22 mouse cellular contexts compared by ENCODE assay signal in the genomic region with DNA sequence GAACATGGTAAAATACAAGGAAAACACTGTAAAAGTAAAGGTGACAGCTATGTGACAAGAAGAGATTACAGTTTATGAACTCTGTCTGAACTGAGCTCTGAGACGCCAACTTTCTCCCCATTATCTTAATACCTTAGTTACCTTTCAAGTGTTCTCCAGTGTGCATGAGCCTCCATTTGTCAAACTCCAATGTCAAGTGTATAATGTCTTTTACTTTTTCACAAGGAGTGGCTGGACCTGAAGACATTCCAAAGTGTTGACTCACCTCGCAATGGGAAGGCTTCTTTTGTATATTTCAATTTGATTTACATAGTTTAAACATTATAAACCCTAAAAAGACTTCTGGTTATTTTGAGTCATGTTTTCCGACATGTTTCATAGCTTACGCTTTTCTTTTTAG. TPM values are rescaled to one million over a fixed set of nuclear protein-coding genes. Genes with fewer than 3 reads are reported as not detected.
DNase-seq lines count a peak whose midpoint lies in the region; ATAC-seq and TF ChIP-seq lines count a peak whose summit lies in the region.
"Had no signal": no experiment of that assay in that cellular context is flagged by ENCODE, and none has a peak within 500 bp of the region (broad histone marks: within the 10 kb centered on the region; RNA-seq: fewer than 3 reads in every experiment).

No protein-coding gene starts in this region.

- no peaks in the 10 kb centered on the region for H3K9me3 ChIP-seq in embryonic facial prominence, embryonic 14.5 days (ENCODE audit: control insufficient read depth, low read length)
- no peaks in the 10 kb centered on the region for H3K9me3 ChIP-seq in embryonic facial prominence, embryonic 10.5 days
- H3K9me3 ChIP-seq in lung, postnatal 0 days (ENCODE audit: low read length): no peaks in the 10 kb centered on the region
- H3K9me3 ChIP-seq in stomach, embryonic 16.5 days (replicated peaks; ENCODE audit: control insufficient read depth, low read length): no peaks in the 10 kb centered on the region
- H3K9me3 ChIP-seq: embryonic facial prominence, embryonic 12.5 days; forebrain, embryonic 12.5 days; heart, embryonic 15.5 days; hindbrain, embryonic 15.5 days had no signal

- peak; percentile 83 for TF ChIP-seq EP300 in lung, postnatal 0 days (IDR thresholded peaks at IDR 0.05)

- H3K27me3 ChIP-seq in embryonic facial prominence, embryonic 14.5 days (replicated peaks; ENCODE audit: control insufficient read depth, insufficient read depth, low read length): no peaks in the 10 kb centered on the region
- H3K27me3 ChIP-seq in embryonic facial prominence, embryonic 10.5 days (replicated peaks; ENCODE audit: low read depth, poor library complexity, severe bottlenecking): no peaks in the 10 kb centered on the region
- no peaks in the 10 kb centered on the region for H3K27me3 ChIP-seq in lung, postnatal 0 days (replicated peaks; ENCODE audit: insufficient read depth, low read length)
- no peaks in the 10 kb centered on the region for H3K27me3 ChIP-seq in stomach, embryonic 16.5 days (ENCODE audit: control insufficient read depth, insufficient read depth, low read length)
- H3K27me3 ChIP-seq: embryonic facial prominence, embryonic 12.5 days; heart, embryonic 15.5 days; Patski had no signal

- no peak overlapping the region for H3K4me3 ChIP-seq in embryonic facial prominence, embryonic 14.5 days (ENCODE audit: low read depth, low read length)
- no peak overlapping the region for H3K4me3 ChIP-seq in embryonic facial prominence, embryonic 10.5 days
- no peak overlapping the region for H3K4me3 ChIP-seq in lung, postnatal 0 days (ENCODE audit: low read depth, low read length)
- H3K4me3 ChIP-seq in stomach, embryonic 16.5 days (replicated peaks; ENCODE audit: low read length): no peak overlapping the region
- H3K4me3 ChIP-seq: embryonic facial prominence, embryonic 12.5 days; forebrain, embryonic 12.5 days; heart, adult 2 months; heart, embryonic 15.5 days; hindbrain, embryonic 15.5 days had no signal

- no peak overlapping the region for H3K27ac ChIP-seq in embryonic facial prominence, embryonic 14.5 days (replicated peaks; ENCODE audit: low read depth, low read length)
- no peak overlapping the region for H3K27ac ChIP-seq in embryonic facial prominence, embryonic 10.5 days (replicated peaks)
- H3K27ac ChIP-seq in lung, postnatal 0 days (ENCODE audit: low read length): no peak overlapping the region
- H3K27ac ChIP-seq in stomach, embryonic 16.5 days (ENCODE audit: low read length): 0 out of 2 replicates have a peak overlapping the region, but pooled peaks have one; percentile 54
- H3K27ac ChIP-seq: embryonic facial prominence, embryonic 12.5 days; forebrain, embryonic 12.5 days; heart, adult 2 months; heart, embryonic 15.5 days; hindbrain, embryonic 15.5 days had no signal

- ATAC-seq in embryonic facial prominence, embryonic 14.5 days (ENCODE audit: low read depth): no peak
- peak; percentile 34 for ATAC-seq in lung, postnatal 0 days
- no peak for ATAC-seq in stomach, embryonic 16.5 days (ENCODE audit: insufficient read depth, low FRiP score)
- ATAC-seq: forebrain, embryonic 16.5 days; Patski had no signal

- peaks cover 6% of the 10 kb centered on the region; the same call in 1 of the 2 replicates for H3K4me1 ChIP-seq in embryonic facial prominence, embryonic 14.5 days (ENCODE audit: control insufficient read depth, insufficient read depth, low read length)
- peaks cover 25% of the 10 kb centered on the region for H3K4me1 ChIP-seq in embryonic facial prominence, embryonic 10.5 days
- H3K4me1 ChIP-seq in lung, postnatal 0 days (ENCODE audit: insufficient read depth, low read depth, low read length): peaks cover 5% of the 10 kb centered on the region; the same call in 1 of the 2 replicates
- H3K4me1 ChIP-seq in stomach, embryonic 16.5 days (ENCODE audit: control insufficient read depth, insufficient read depth, low read length): peaks cover 12% of the 10 kb centered on the region

- no peak overlapping the region for H3K9ac ChIP-seq in embryonic facial prominence, embryonic 14.5 days (ENCODE audit: low read depth, low read length)
- no peak overlapping the region for H3K9ac ChIP-seq in lung, postnatal 0 days (replicated peaks; ENCODE audit: low read depth)
- H3K9ac ChIP-seq in stomach, embryonic 16.5 days (ENCODE audit: low read length): no peak overlapping the region
- H3K9ac ChIP-seq: embryonic facial prominence, embryonic 12.5 days; forebrain, embryonic 12.5 days; heart, embryonic 15.5 days; hindbrain, embryonic 15.5 days had no signal

- H3K4me2 ChIP-seq in embryonic facial prominence, embryonic 14.5 days (ENCODE audit: low read depth, low read length): no peak overlapping the region
- no peak overlapping the region for H3K4me2 ChIP-seq in lung, postnatal 0 days (replicated peaks; ENCODE audit: low read depth, low read length)
- no peak overlapping the region for H3K4me2 ChIP-seq in stomach, embryonic 16.5 days (ENCODE audit: low read depth, low read length)
- H3K4me2 ChIP-seq: embryonic facial prominence, embryonic 12.5 days; forebrain, embryonic 12.5 days; heart, embryonic 11.5 days; heart, embryonic 15.5 days; hindbrain, embryonic 15.5 days had no signal

- TF ChIP-seq CTCF in lung, postnatal 0 days (IDR thresholded peaks at IDR 0.05): no peak

- 73% methylated on average over 4 of the region's 4 CpGs for WGBS in embryonic facial prominence, embryonic 14.5 days
- WGBS in embryonic facial prominence, embryonic 10.5 days: 88% methylated on average over 4 of the region's 4 CpGs
- WGBS in lung, postnatal 0 days: 54% methylated on average over 4 of the region's 4 CpGs
- 43% methylated on average over 4 of the region's 4 CpGs for WGBS in stomach, embryonic 16.5 days

- DNase-seq in embryonic facial prominence, embryonic 14.5 days (ENCODE audit: low spot score): peak; percentile 28
- DNase-seq in embryonic facial prominence, embryonic 10.5 days (ENCODE audit: low spot score): no peak
- peak; percentile 87 for DNase-seq in lung, postnatal 0 days (ENCODE audit: low spot score)
- DNase-seq in lung, postnatal 10 days: no peak
- DNase-seq in left cerebral cortex, adult 11 months (ENCODE audit: low spot score): no peak
- DNase-seq in kidney, adult 11 months: no peak
- DNase-seq: adrenal gland, adult 8-10 months; cerebellum, adult 11 months; cerebellum, adult 8-10 months; cerebellum, postnatal 14 days; embryo, embryonic 11 days; gastrocnemius, postnatal 14 days; heart, adult 2 months; heart, postnatal 14 days had no signal

- no peaks in the 10 kb centered on the region for H3K36me3 ChIP-seq in embryonic facial prominence, embryonic 14.5 days (ENCODE audit: control insufficient read depth, insufficient read depth, low read length)
- H3K36me3 ChIP-seq in embryonic facial prominence, embryonic 10.5 days (replicated peaks): no peaks in the 10 kb centered on the region
- no peaks in the 10 kb centered on the region for H3K36me3 ChIP-seq in lung, postnatal 0 days (ENCODE audit: insufficient read depth, low read length)
- no peaks in the 10 kb centered on the region for H3K36me3 ChIP-seq in stomach, embryonic 16.5 days (ENCODE audit: control insufficient read depth, insufficient read depth, low read length)
- H3K36me3 ChIP-seq: embryonic facial prominence, embryonic 12.5 days; forebrain, embryonic 12.5 days; heart, embryonic 15.5 days; hindbrain, embryonic 15.5 days had no signal

RNA-seq across cellular contexts. Expression of a gene that starts 3.9 kb away (rescaled TPM):
- 93.4 and 95.4 TPM in 2 replicates for polyA plus RNA-seq in embryonic facial prominence, embryonic 14.5 days (2014; fragmentation: Nextera tagmentation; extraction: Ambion mirVana)
- 62.7 and 70.3 TPM in 2 replicates for polyA plus RNA-seq in embryonic facial prominence, embryonic 10.5 days (2016; fragmentation: Nextera tagmentation; extraction: Ambion mirVana)
- polyA plus RNA-seq in lung, postnatal 0 days (2015; fragmentation: Nextera tagmentation; extraction: Ambion mirVana): 70.0 and 79.3 TPM in 2 replicates
- polyA plus RNA-seq in stomach, embryonic 16.5 days (2015; fragmentation: Nextera tagmentation; extraction: Ambion mirVana): 132 and 141 TPM in 2 replicates

Comparison
In these comparisons a context has a peak if more than half of its experiments do, and no peak if none do; other contexts are left out.
1. DNase-seq: peak in embryonic facial prominence, embryonic 14.5 days (single experiment) and lung, postnatal 0 days (single experiment); none in embryonic facial prominence, embryonic 10.5 days (single experiment), lung, postnatal 10 days (single experiment), left cerebral cortex, adult 11 months (single experiment) and kidney, adult 11 months (single experiment).